Mouse (Mus musculus) liver, postnatal 0 days (tissue): ENCODE results near the gene 4933424G06Rik. TPM values are rescaled to one million over a fixed set of nuclear protein-coding genes. Genes with fewer than 3 reads are reported as not detected.

Experiments
- ATAC-seq: fragments of 200-750 bp; cut with Nextera tagmentation; 2 replicates; pipeline ENCODE4 v1.8.0; 2017; ENCODE audit warnings: mild to moderate bottlenecking, moderate library complexity
- DNase-seq: peaks from one replicate; pipeline ENCODE4 v3.0.0-alpha.2; 2016
- H3K27ac ChIP-seq: fragments of 300-500 bp; sonication (generic); 2 replicates; pipeline ENCODE4 v1.5.1; 2014; ENCODE audit warnings: antibody characterized with exemption, moderate library complexity, mild to moderate bottlenecking, low read depth
- H3K27me3 ChIP-seq: fragments of 300-500 bp; sonication (generic); 2 replicates; pipeline ENCODE4 v1.6.1; 2014; ENCODE audit warnings: low read length, control low read depth, mixed read lengths; ENCODE audit not compliant: insufficient read depth
- H3K36me3 ChIP-seq: fragments of 300-500 bp; sonication (generic); replicated peaks from 2 replicates; pipeline ENCODE4 v1.6.1; 2014; ENCODE audit warnings: mild to moderate bottlenecking, control low read depth, low read length, moderate library complexity, mixed read lengths; ENCODE audit not compliant: insufficient read depth
- H3K4me1 ChIP-seq: fragments of 300-500 bp; sonication (generic); 2 replicates; pipeline ENCODE4 v1.6.1; 2014; ENCODE audit warnings: antibody characterized with exemption, mild to moderate bottlenecking, control low read depth; ENCODE audit not compliant: insufficient read depth
- H3K4me2 ChIP-seq: fragments of 300-500 bp; sonication (generic); 2 replicates; pipeline ENCODE4 v1.6.1; 2014; ENCODE audit warnings: low read depth, mild to moderate bottlenecking, low read length, moderate library complexity, mixed read lengths
- H3K4me3 ChIP-seq: fragments of 300-500 bp; sonication (generic); 2 replicates; pipeline ENCODE4 v1.5.1; 2014; ENCODE audit warnings: low read depth, low read length
- H3K9ac ChIP-seq: fragments of 300-500 bp; sonication (generic); replicated peaks from 2 replicates; pipeline ENCODE4 v1.6.1; 2014; ENCODE audit warnings: mild to moderate bottlenecking, moderate library complexity
- H3K9me3 ChIP-seq: fragments of 300-500 bp; sonication (generic); 2 replicates; pipeline ENCODE4 v1.6.1; 2016; ENCODE audit warnings: mild to moderate bottlenecking, control low read depth, low read length, mixed read lengths
- CTCF ChIP-seq: sonication (generic); IDR thresholded peaks from 2 replicates; pipeline ENCODE4 v1.5.1; 2016; ENCODE audit warnings: antibody characterized with exemption, low read depth
- EP300 ChIP-seq: IDR thresholded peaks from 2 replicates; pipeline ENCODE4 v1.6.1; 2016; ENCODE audit warnings: antibody characterized with exemption, low read depth, mild to moderate bottlenecking
- WGBS: fragments of 180-500 bp; shearing (Covaris S2); extraction: QIAGEN DNeasy Blood & Tissue Kit; methylation state at CpG from one replicate; pipeline ENCODE4 v1.1.7; 2014; ENCODE audit not compliant: insufficient replicate concordance; 5-methylcytosine and 5-hydroxymethylcytosine counted together
- polyA plus RNA-seq: library from polyadenylated mRNA; unstranded; fragments of >200 nt; fragmentation: Nextera tagmentation; extraction: Ambion mirVana; gene quantifications from 2 replicates; pipeline ENCODE4 v1.2.1, GENCODE M21; 2015

Gene 4933424G06Rik
- polyA plus RNA-seq, 1 experiment from 2014 or later: not detected

- WGBS: 25% methylated on average over 4 of the region's 4 CpGs
Observed at GRCm38 (mm10) chr1:36766431-36767205, 56.7 kb downstream of the 4933424G06Rik start.

DNA sequence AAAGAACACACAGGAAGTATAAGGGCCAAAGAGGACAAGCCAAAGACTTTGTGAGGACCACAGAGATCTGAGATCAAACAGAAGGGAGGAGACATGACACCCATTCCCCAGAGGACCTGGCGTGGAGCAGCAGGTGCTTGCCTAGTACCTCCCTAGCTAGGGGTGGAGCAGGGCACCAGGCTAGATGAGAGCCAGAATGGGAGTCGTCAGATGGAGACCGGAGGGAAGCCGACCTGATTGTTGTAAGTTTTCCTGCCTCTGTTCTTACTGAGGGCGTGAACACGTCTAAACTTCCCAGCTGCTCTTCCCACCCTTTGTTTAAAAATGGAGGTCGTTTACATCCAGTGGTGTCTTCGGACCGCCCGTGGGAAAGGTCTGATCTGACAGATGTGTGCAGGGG lies 57.4 kb downstream of the 4933424G06Rik start:
- 0 out of 2 replicates have a peak, but pooled peaks have one; percentile 15 for ATAC-seq
- H3K4me1 ChIP-seq: no peaks in the 10 kb centered on the region
- TF ChIP-seq EP300: no peak
- TF ChIP-seq CTCF: no peak
- no peaks in the 10 kb centered on the region for H3K36me3 ChIP-seq
- no peaks in the 10 kb centered on the region for H3K9me3 ChIP-seq
- peak overlapping the region; percentile 9; the same call in 1 of the 2 replicates for H3K4me2 ChIP-seq
- peaks cover 9% of the 10 kb centered on the region; the same call in 1 of the 2 replicates for H3K27me3 ChIP-seq
- 38% methylated on average over 10 of the region's 10 CpGs for WGBS
- H3K27ac ChIP-seq: no peak overlapping the region
- H3K4me3 ChIP-seq: no peak overlapping the region
- DNase-seq: no peak
- H3K9ac ChIP-seq: no peak overlapping the region

More at GRCm38 (mm10) chr1:36766431-36767205, 56.7 kb downstream of the 4933424G06Rik start:
- H3K4me3 ChIP-seq: no peak overlapping the region
- no peak for DNase-seq
- no peak overlapping the region for H3K27ac ChIP-seq
- ATAC-seq: peak; percentile 36; the same call in 1 of the 2 replicates
- no peaks in the 10 kb centered on the region for H3K36me3 ChIP-seq
- no peaks in the 10 kb centered on the region for H3K9me3 ChIP-seq
- H3K9ac ChIP-seq: no peak overlapping the region
- H3K27me3 ChIP-seq: peaks cover 9% of the 10 kb centered on the region; the same call in 1 of the 2 replicates
- TF ChIP-seq CTCF (no peak), EP300 (no peak)
- no peak overlapping the region for H3K4me2 ChIP-seq
- H3K4me1 ChIP-seq: no peaks in the 10 kb centered on the region

DNA sequence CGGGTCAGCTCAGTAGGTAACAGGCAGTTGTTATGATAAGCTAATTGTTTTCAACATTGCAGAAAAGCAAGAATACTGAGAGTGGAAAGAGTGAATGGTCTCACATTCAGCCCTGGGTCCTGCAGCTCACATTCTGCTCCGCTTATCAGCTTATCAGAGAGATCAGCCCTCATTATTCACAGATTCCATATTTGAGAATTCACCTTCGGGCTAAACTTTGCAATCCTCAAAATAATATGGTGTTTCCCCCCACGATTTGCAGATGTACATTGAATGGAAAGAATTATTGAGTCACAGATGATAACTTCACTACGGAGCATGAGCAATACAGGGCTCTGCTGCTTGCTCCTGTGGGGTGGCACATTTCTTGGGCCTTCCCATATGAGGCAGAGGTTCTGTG lies 58.8 kb downstream of the 4933424G06Rik start:
- H3K27me3 ChIP-seq: peaks cover 9% of the 10 kb centered on the region; the same call in 1 of the 2 replicates
- DNase-seq: no peak
- no peak for ATAC-seq
- H3K9me3 ChIP-seq: no peaks in the 10 kb centered on the region
- H3K36me3 ChIP-seq: no peaks in the 10 kb centered on the region
- no peak overlapping the region for H3K4me2 ChIP-seq
- H3K4me1 ChIP-seq: no peaks in the 10 kb centered on the region
- no peak overlapping the region for H3K4me3 ChIP-seq
- H3K27ac ChIP-seq: no peak overlapping the region
- no peak overlapping the region for H3K9ac ChIP-seq
- TF ChIP-seq EP300: no peak
- no peak for TF ChIP-seq CTCF
- WGBS: 69% methylated on average over 5 of the region's 5 CpGs

DNA sequence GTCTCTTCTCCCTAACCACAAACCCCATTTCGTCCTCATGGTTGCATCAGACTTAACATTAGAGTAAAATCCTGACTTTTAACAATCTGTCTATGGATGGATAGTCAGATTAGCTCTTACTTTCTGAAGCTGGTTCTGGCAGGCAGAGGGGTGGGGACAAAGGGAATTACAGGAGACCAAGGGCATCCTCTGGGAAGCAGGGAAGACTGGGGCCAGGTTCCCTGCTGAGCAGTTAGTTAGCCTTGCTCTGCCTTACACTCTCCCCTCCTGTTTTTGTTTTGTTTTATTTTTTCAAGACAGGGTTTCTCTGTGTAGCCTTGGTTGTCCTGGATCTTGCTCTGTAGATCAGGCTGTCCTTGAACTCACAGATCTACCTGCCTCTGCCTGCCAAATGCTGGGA lies 60.0 kb downstream of the 4933424G06Rik start:
- Histone ChIP-seq H3K4me2 (no peak overlapping the region), H3K36me3 (no peaks in the 10 kb centered on the region), H3K9ac (no peak overlapping the region), H3K9me3 (no peaks in the 10 kb centered on the region), H3K27ac (no peak overlapping the region), H3K27me3 (peaks cover 9% of the 10 kb centered on the region; the same call in 1 of the 2 replicates), H3K4me3 (no peak overlapping the region), H3K4me1 (no peaks in the 10 kb centered on the region)
- DNase-seq: no peak
- 57% methylated on average over 1 of the region's 1 CpGs for WGBS
- ATAC-seq: no peak
- no peak for TF ChIP-seq EP300
- TF ChIP-seq CTCF: no peak

- no peaks in the 10 kb centered on the region for H3K36me3 ChIP-seq
- 21% methylated on average over 27 of the region's 27 CpGs for WGBS
- no peaks in the 10 kb centered on the region for H3K4me1 ChIP-seq
- TF ChIP-seq CTCF (no peak), EP300 (no peak)
- no peak for ATAC-seq
- H3K4me3 ChIP-seq: no peak overlapping the region
- DNase-seq: no peak
- H3K27me3 ChIP-seq: peaks cover 9% of the 10 kb centered on the region; the same call in 1 of the 2 replicates
- H3K4me2 ChIP-seq: no peak overlapping the region
- H3K9me3 ChIP-seq: no peaks in the 10 kb centered on the region
- no peak overlapping the region for H3K27ac ChIP-seq
- no peak overlapping the region for H3K9ac ChIP-seq
Observed at GRCm38 (mm10) chr1:36770998-36771397, 61.0 kb downstream of the 4933424G06Rik start.

GRCm38 (mm10) chr1:36772198-36772934 lies 62.4 kb downstream of the 4933424G06Rik start:
- Histone ChIP-seq H3K9me3 (no peaks in the 10 kb centered on the region), H3K9ac (no peak overlapping the region), H3K27me3 (peaks cover 9% of the 10 kb centered on the region; the same call in 1 of the 2 replicates), H3K4me3 (no peak overlapping the region), H3K36me3 (no peaks in the 10 kb centered on the region), H3K4me2 (no peak overlapping the region), H3K27ac (no peak overlapping the region), H3K4me1 (no peaks in the 10 kb centered on the region)
- 75% methylated on average over 9 of the region's 9 CpGs for WGBS
- DNase-seq: no peak
- TF ChIP-seq CTCF: no peak
- TF ChIP-seq EP300: no peak
- no peak for ATAC-seq
